Mouse (Mus musculus) stomach, postnatal 0 days (tissue): ENCODE measurements at regions not wholly inside any gene's neighbourhood (a gene's known extent, or its start where the extent isn't known, plus 50 kb on each side); places are given as distances from the start of the nearest gene placed in this dataset.

ENCODE experiments used
- CTCF ChIP-seq: IDR thresholded peaks from 2 replicates; pipeline ENCODE4 v1.5.1; 2016; ENCODE audit warnings: antibody characterized with exemption, low read depth, mild to moderate bottlenecking, moderate library complexity
- EP300 ChIP-seq: optimal IDR thresholded peaks from 2 replicates; pipeline ENCODE3; 2016; ENCODE audit warnings: antibody characterized with exemption

- no peak for TF ChIP-seq EP300
- no peak for TF ChIP-seq CTCF
Observed at GRCm38 (mm10) chr10:54269354-54269753, 192.9 kb upstream of the Man1a start.
